Mouse (Mus musculus) embryonic fibroblast, embryonic 13.5 days (primary cell): ENCODE measurements around the gene Klhdc2. TPM values are rescaled to one million over a fixed set of nuclear protein-coding genes. Genes with fewer than 3 reads are reported as not detected.

ENCODE experiments used
- H3K27ac ChIP-seq: 2 replicates; pipeline ENCODE4 v1.5.1; 2012; ENCODE audit warnings: low read length, control low read depth, inconsistent platforms; ENCODE audit not compliant: insufficient read depth
- H3K4me1 ChIP-seq: 2 replicates; pipeline ENCODE4 v1.6.1; 2011; ENCODE audit warnings: low read length; ENCODE audit not compliant: control insufficient read depth, insufficient read depth
- H3K4me3 ChIP-seq: 2 replicates; pipeline ENCODE4 v1.5.1; 2011; ENCODE audit warnings: mild to moderate bottlenecking, control low read depth, low read length; ENCODE audit not compliant: insufficient read depth
- CTCF ChIP-seq: IDR thresholded peaks from 2 replicates; pipeline ENCODE4 v1.5.1; 2011; ENCODE audit warnings: mild to moderate bottlenecking, control low read depth, low read length, moderate library complexity, borderline replicate concordance; ENCODE audit not compliant: insufficient read depth
- POLR2A ChIP-seq: IDR thresholded peaks from 2 replicates; pipeline ENCODE4 v1.6.1; 2011; ENCODE audit warnings: low read depth, mild to moderate bottlenecking, control low read depth, low read length, moderate library complexity
- polyA plus RNA-seq: library from polyadenylated mRNA; stranded (reverse); fragments of >200 nt; gene quantifications from 2 replicates; pipeline ENCODE4 v1.2.4, GENCODE M21; 2011; ENCODE audit warnings: low read depth; ENCODE audit not compliant: missing spikeins, insufficient read length

Klhdc2 gene
- polyA plus RNA-seq, 1 experiment = 88.5 TPM

GRCm38 (mm10) chr12:69356546-69357299, 60.2 kb downstream of the Klhdc2 start, which contains the start of gene Nemf:
Nemf (minus strand) TSS chr12:69357165.
- TF ChIP-seq POLR2A (peak; percentile 99), CTCF (no peak)
- Histone ChIP-seq H3K4me3 (peak within 1 kb of the TSS; percentile 78), H3K27ac (peak within 1 kb of the TSS; percentile 51; the same call in 1 of the 2 replicates), H3K4me1 (peaks cover 5% of the 10 kb centered on the region; the same call in 1 of the 2 replicates)

- Histone ChIP-seq H3K4me3 (peak overlapping the region; percentile 78), H3K27ac (peak overlapping the region; percentile 51; the same call in 1 of the 2 replicates), H3K4me1 (peaks cover 5% of the 10 kb centered on the region; the same call in 1 of the 2 replicates)
- TF ChIP-seq CTCF (no peak), POLR2A (no peak)
Measured at GRCm38 (mm10) chr12:69357300-69357646, 60.8 kb downstream of the Klhdc2 start.

Other genes with a start within 250 kb of the Klhdc2 start
- 1,114 and 1,231 TPM in 2 replicates for gene Rps29, start 137.5 kb upstream of the Klhdc2 start, polyA plus RNA-seq
- gene Lrr1, start 127.9 kb upstream of the Klhdc2 start, polyA plus RNA-seq = 2.6 and 4.7 TPM in 2 replicates
- 395 and 420 TPM in 2 replicates for gene Rpl36al, start 112.6 kb upstream of the Klhdc2 start, polyA plus RNA-seq
- 69.7 and 73.2 TPM in 2 replicates for gene Mgat2, start 112.5 kb upstream of the Klhdc2 start, polyA plus RNA-seq
- gene Gm49383, start 99.6 kb upstream of the Klhdc2 start, polyA plus RNA-seq = 3.7 and 4.4 TPM in 2 replicates
- 1.9 and 2.8 TPM in 2 replicates for gene Dnaaf2, start 98.3 kb upstream of the Klhdc2 start, polyA plus RNA-seq
- 10.8 and 12.2 TPM in 2 replicates for gene Gm49384, start 92.4 kb upstream of the Klhdc2 start, polyA plus RNA-seq
- gene Pole2, start 68.5 kb upstream of the Klhdc2 start, polyA plus RNA-seq = 10.0 and 11.9 TPM in 2 replicates
- gene Klhdc1, start 55.5 kb upstream of the Klhdc2 start, polyA plus RNA-seq = 5.9 and 6.7 TPM in 2 replicates
- 57.2 and 70.2 TPM in 2 replicates for gene Nemf, start 60.5 kb downstream of the Klhdc2 start, polyA plus RNA-seq
- gene Arf6, start 75.5 kb downstream of the Klhdc2 start, polyA plus RNA-seq = 106 and 119 TPM in 2 replicates
- gene Gm9887, start 75.8 kb downstream of the Klhdc2 start, polyA plus RNA-seq = not detected in 2 replicates